Mouse (Mus musculus): Measurements from ENCODE around the gene Ticrr.

DNA sequence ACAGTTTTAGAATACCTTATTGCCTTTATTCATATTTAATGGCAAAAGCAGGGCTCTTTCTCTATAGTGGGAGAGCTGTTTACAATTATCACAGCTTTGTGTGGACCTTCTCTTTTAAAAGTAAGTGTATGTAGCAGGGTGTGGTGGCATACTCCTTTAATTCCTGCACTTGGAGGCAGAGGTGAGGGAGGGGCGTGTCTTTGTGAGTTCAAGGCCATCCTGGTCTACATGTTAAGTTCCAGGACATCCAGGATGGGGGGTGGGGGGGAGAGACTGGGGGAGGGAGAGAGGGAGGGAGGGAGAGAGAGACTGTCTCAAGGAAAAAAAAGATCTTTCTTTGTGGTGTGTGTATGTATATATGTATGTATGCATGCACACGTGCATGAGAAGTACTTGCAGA, 20.2 kb downstream of the Ticrr start:
- TF ChIP-seq CTCF (IDR thresholded peaks at IDR 0.05; ENCODE audit: borderline replicate concordance, insufficient read depth, low read depth, low read length) (no peak), POLR2A (IDR thresholded peaks at IDR 0.05; ENCODE audit: borderline replicate concordance, insufficient read depth, low read length) (no peak)
